Mouse (Mus musculus) right cerebral cortex, postnatal 25 days (tissue): ENCODE results near the gene Grk5.
"Not testable (repeated sequence)": the region's sequence is repeated elsewhere in the genome, so short reads cannot be mapped to it uniquely, and the experiment has no call there.

Experiments used
- DNase-seq: peaks from one replicate; pipeline ENCODE4 v3.0.0; 2022

The Grk5 gene

GRCm38 (mm10) chr19:60915236-60915635 is 25.7 kb downstream of the Grk5 start:
- no peak for DNase-seq

GRCm38 (mm10) chr19:60915862-60916261 is 26.3 kb downstream of the Grk5 start:
- DNase-seq = no peak

GRCm38 (mm10) chr19:60916869-60917570 is 27.5 kb downstream of the Grk5 start:
- peak; percentile 14 for DNase-seq

- not testable (repeated sequence) for DNase-seq
These were observed 35.0 kb downstream of the Grk5 start for GRCm38 (mm10) chr19:60924534-60924933.

GRCm38 (mm10) chr19:60935001-60935400 is 45.5 kb downstream of the Grk5 start:
- no peak for DNase-seq

- DNase-seq = no peak
These were observed 50.4 kb downstream of the Grk5 start for GRCm38 (mm10) chr19:60939954-60940379.

- DNase-seq = no peak
These were observed 51.3 kb downstream of the Grk5 start for GRCm38 (mm10) chr19:60940866-60941265.

GRCm38 (mm10) chr19:60945801-60946311 is 56.3 kb downstream of the Grk5 start:
- DNase-seq = no peak

GRCm38 (mm10) chr19:60946656-60947055 is 57.1 kb downstream of the Grk5 start:
- DNase-seq = no peak

GRCm38 (mm10) chr19:60948996-60949395 is 59.4 kb downstream of the Grk5 start:
- no peak for DNase-seq

- DNase-seq = no peak
These were observed 60.7 kb downstream of the Grk5 start for GRCm38 (mm10) chr19:60950056-60950869.

GRCm38 (mm10) chr19:60955131-60955530 is 65.6 kb downstream of the Grk5 start:
- no peak for DNase-seq

GRCm38 (mm10) chr19:60955712-60956111 is 66.2 kb downstream of the Grk5 start:
- DNase-seq = no peak

GRCm38 (mm10) chr19:60956198-60956750 is 66.7 kb downstream of the Grk5 start:
- DNase-seq = no peak

GRCm38 (mm10) chr19:60959706-60960230 is 70.2 kb downstream of the Grk5 start:
- DNase-seq = no peak

- DNase-seq = no peak
These were observed 73.0 kb downstream of the Grk5 start for GRCm38 (mm10) chr19:60962358-60963061.

GRCm38 (mm10) chr19:60967909-60968308 is 78.4 kb downstream of the Grk5 start:
- no peak for DNase-seq

GRCm38 (mm10) chr19:60970406-60970805 is 80.9 kb downstream of the Grk5 start:
- no peak for DNase-seq

- DNase-seq = no peak
These were observed 82.0 kb downstream of the Grk5 start for GRCm38 (mm10) chr19:60971598-60971997.

- DNase-seq = no peak
These were observed 82.9 kb downstream of the Grk5 start for GRCm38 (mm10) chr19:60972281-60973015.

GRCm38 (mm10) chr19:60973508-60973907 is 84.0 kb downstream of the Grk5 start:
- DNase-seq = no peak

GRCm38 (mm10) chr19:60979581-60979980 is 90.0 kb downstream of the Grk5 start:
- DNase-seq = no peak
